Mouse (Mus musculus) adrenal gland, postnatal 25 days (tissue): ENCODE measurements around the gene Nags. TPM values are rescaled to one million over a fixed set of nuclear protein-coding genes. Genes with fewer than 3 reads are reported as not detected.
"Not testable (repeated sequence)": the region's sequence is repeated elsewhere in the genome, so short reads cannot be mapped to it uniquely, and the experiment has no call there.

Experiments
- DNase-seq: peaks from one replicate; pipeline ENCODE4 v3.0.0; 2021; ENCODE audit warnings: mixed read lengths
- total RNA-seq: library from RNA; stranded (reverse); gene quantifications from 2 replicates; pipeline ENCODE4 v1.2.3, GENCODE M21; 2021

Nags gene
- total RNA-seq, 1 experiment from 2014 or later: 0.27 TPM

GRCm38 (mm10) chr11:102156786-102157089, 11.4 kb downstream of the Nags start:
- DNase-seq: no peak

GRCm38 (mm10) chr11:102158024-102158423, 12.7 kb downstream of the Nags start:
- not testable (repeated sequence) for DNase-seq

- DNase-seq: no peak
These were observed 14.5 kb downstream of the Nags start for GRCm38 (mm10) chr11:102159781-102160180.

GRCm38 (mm10) chr11:102165971-102166722, 20.8 kb downstream of the Nags start:
- DNase-seq: no peak

- no peak for DNase-seq
These were observed 22.2 kb downstream of the Nags start for GRCm38 (mm10) chr11:102167539-102167938.

GRCm38 (mm10) chr11:102168689-102169088, 23.4 kb downstream of the Nags start:
- DNase-seq: no peak

GRCm38 (mm10) chr11:102179836-102180235, 34.5 kb downstream of the Nags start:
- DNase-seq: no peak

- DNase-seq: no peak
These were observed 38.9 kb downstream of the Nags start for GRCm38 (mm10) chr11:102184253-102184645.

GRCm38 (mm10) chr11:102184646-102185495, 39.6 kb downstream of the Nags start, which contains the start of gene Lsm12:
Lsm12 (minus strand) TSS chr11:102185296.
- DNase-seq: peak; percentile 99

GRCm38 (mm10) chr11:102185677-102186076, 40.4 kb downstream of the Nags start:
- no peak for DNase-seq

GRCm38 (mm10) chr11:102186235-102186634, 40.9 kb downstream of the Nags start:
- no peak for DNase-seq

- no peak for DNase-seq
These were observed 43.7 kb downstream of the Nags start for GRCm38 (mm10) chr11:102188980-102189379.

GRCm38 (mm10) chr11:102189461-102190436, 44.4 kb downstream of the Nags start, which contains the start of gene G6pc3:
G6pc3 (plus strand) TSS chr11:102189620.
- peak; percentile 90 for DNase-seq

- DNase-seq: no peak
These were observed 45.5 kb downstream of the Nags start for GRCm38 (mm10) chr11:102190848-102191247.

- DNase-seq: peak; percentile 65
These were observed 48.5 kb downstream of the Nags start for GRCm38 (mm10) chr11:102193657-102194440.

- no peak for DNase-seq
These were observed 50.9 kb downstream of the Nags start for GRCm38 (mm10) chr11:102196018-102196797.

GRCm38 (mm10) chr11:102198245-102198644, 52.9 kb downstream of the Nags start:
- DNase-seq: no peak
